Mouse (Mus musculus): Measurements from ENCODE around the gene Kank1. TPM values are rescaled to one million over a fixed set of nuclear protein-coding genes. Genes with fewer than 3 reads are reported as not detected.

Kank1 gene
- polyA plus RNA-seq, 1 experiment: 30.6 TPM

DNA sequence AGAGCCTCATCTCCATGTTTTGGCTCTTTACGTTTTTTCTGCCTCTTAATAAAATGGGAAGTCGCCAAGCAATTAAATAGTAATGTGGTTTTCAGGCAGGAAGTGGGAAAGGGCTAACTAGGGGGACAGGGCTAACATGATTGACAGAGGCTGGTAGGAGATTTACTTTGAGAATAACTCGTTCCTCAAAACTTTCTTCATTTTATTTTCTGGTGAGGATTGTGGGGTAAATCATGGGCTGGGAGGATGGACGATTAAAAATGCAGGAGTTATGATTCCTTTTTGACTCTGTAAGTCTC, 89.2 kb downstream of the Kank1 start:
- Histone ChIP-seq H3K4me3 (ENCODE audit: insufficient read depth, low read length) (no peak overlapping the region), H3K4me1 (ENCODE audit: control insufficient read depth, insufficient read depth, low read length) (no peaks in the 10 kb centered on the region), H3K27ac (ENCODE audit: insufficient read depth, low read length) (no peak overlapping the region)
- TF ChIP-seq CTCF (IDR thresholded peaks at IDR 0.05; ENCODE audit: borderline replicate concordance, insufficient read depth, low read length): no peak
- TF ChIP-seq POLR2A (IDR thresholded peaks at IDR 0.05; ENCODE audit: low read depth, low read length): no peak

DNA sequence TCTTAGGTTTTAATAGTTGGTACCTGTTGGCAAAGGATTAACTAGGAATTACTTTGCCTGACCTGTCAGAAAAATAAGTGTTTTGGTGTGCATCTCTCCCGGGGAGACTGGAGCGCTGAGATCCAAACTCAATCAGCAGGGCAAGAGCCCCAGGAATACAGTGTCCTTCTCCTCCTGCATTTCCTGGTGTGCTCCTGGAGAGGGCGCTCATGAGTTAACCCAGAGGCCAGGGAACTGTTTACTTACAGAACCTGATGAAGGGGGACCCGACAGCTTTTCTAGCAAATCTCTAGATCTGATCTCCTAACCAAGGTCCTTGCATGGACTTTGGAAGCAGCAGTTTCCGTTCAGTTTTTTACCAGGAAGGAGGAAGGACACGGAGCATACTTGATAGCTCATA, 90.9 kb downstream of the Kank1 start:
- H3K4me3 ChIP-seq (ENCODE audit: insufficient read depth, low read length): no peak overlapping the region
- no peaks in the 10 kb centered on the region for H3K4me1 ChIP-seq (ENCODE audit: control insufficient read depth, insufficient read depth, low read length)
- no peak for TF ChIP-seq CTCF (IDR thresholded peaks at IDR 0.05; ENCODE audit: borderline replicate concordance, insufficient read depth, low read length)
- no peak for TF ChIP-seq POLR2A (IDR thresholded peaks at IDR 0.05; ENCODE audit: low read depth, low read length)
- H3K27ac ChIP-seq (ENCODE audit: insufficient read depth, low read length): no peak overlapping the region

DNA sequence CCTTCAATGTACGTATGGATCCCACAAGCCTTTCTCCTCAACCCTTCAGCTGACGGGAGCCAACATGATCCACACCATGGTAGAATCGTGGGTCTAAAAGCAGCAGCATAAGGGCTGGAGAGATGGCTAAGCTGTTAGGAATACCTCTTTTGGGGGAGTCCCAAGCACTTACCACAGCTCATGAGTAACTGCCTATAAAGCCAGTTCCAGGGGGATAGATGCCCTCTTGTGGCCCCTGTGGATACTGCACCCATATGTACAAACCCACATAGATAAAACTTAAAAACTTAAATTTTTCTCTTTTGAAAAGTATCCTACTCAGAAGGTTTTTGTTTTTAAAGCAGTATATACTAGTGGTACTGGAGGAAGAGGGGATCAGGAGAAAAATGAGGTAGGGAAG, 97.6 kb downstream of the Kank1 start:
- no peak overlapping the region for H3K4me3 ChIP-seq (ENCODE audit: insufficient read depth, low read length)
- no peak overlapping the region for H3K27ac ChIP-seq (ENCODE audit: insufficient read depth, low read length)
- no peaks in the 10 kb centered on the region for H3K4me1 ChIP-seq (ENCODE audit: control insufficient read depth, insufficient read depth, low read length)
- TF ChIP-seq POLR2A (IDR thresholded peaks at IDR 0.05; ENCODE audit: low read depth, low read length): no peak
- 0 out of 2 replicates have a peak, but pooled peaks have one; percentile 19 for TF ChIP-seq CTCF (IDR thresholded peaks at IDR 0.05; ENCODE audit: borderline replicate concordance, insufficient read depth, low read length)

DNA sequence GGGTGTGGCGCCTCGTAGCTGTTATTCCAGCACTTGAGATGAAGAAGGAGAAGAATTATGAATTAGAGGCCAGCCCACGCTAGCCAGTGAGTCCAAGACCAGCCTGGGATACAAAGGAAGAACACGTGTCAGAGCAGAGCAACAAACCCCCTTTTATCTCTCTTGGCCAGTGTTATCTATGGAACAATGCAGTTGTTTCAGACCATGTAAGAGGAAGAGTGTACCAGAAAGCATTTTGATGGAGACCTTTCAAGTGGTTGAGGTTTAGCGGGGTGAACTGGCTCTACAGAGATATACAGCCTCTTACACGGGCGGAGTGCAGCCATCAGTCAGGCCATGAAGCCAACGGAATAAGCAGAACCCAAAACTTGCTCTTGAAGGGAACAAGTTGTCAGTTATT, 100.0 kb downstream of the Kank1 start:
- Histone ChIP-seq H3K4me1 (ENCODE audit: control insufficient read depth, insufficient read depth, low read length) (no peaks in the 10 kb centered on the region), H3K27ac (ENCODE audit: insufficient read depth, low read length) (no peak overlapping the region), H3K4me3 (ENCODE audit: insufficient read depth, low read length) (no peak overlapping the region)
- no peak for TF ChIP-seq POLR2A (IDR thresholded peaks at IDR 0.05; ENCODE audit: low read depth, low read length)
- TF ChIP-seq CTCF (IDR thresholded peaks at IDR 0.05; ENCODE audit: borderline replicate concordance, insufficient read depth, low read length): no peak

DNA sequence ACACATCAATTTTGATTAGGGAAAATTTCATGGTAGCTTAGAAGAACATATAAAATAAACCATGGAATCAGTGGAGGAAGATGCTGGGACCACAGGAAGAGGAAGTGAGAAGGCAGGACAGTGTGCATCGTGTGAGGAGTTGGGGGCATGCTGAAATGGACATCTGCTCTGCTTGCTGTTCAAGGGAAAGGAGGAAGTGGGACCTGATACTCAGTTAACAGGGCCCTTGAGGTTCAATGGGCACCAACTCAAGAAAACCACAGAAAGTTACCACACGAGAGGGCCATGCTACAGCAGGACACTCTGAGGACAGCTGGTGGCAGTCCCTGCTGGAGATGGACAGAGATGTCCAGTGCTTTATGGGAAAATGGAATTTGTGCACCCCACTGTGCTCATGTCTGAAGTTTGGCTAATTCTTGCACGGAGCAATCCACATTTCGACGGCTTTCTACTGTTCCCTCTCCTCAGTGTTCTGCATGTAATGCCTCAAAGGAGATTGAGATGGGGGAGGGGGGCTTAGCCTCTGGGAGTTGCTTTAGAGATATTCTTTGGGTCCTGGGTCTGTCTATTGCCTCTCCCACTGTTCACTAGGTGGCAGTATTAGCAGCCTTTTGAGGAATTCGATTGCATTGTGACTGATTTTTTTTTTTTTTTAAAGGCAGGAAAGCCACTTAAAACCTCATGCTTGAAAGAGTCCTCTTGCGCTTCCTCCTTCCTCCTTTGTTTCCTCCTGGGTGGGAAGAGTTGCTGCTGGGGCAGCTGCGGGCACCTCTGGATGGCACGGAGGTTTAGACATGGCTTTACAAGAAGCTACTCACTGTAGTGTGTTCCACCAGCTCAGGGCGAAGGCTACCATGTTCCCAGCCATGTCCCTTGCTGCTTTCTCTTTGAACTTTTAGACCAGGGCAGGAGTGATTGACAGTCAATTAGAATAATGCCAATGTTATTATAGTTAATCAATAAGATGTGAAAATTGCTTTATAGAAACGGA, 104.2 kb downstream of the Kank1 start:
- H3K4me3 ChIP-seq (ENCODE audit: insufficient read depth, low read length): no peak overlapping the region
- no peak overlapping the region for H3K27ac ChIP-seq (ENCODE audit: insufficient read depth, low read length)
- TF ChIP-seq CTCF (IDR thresholded peaks at IDR 0.05; ENCODE audit: borderline replicate concordance, insufficient read depth, low read length) (no peak), POLR2A (IDR thresholded peaks at IDR 0.05; ENCODE audit: low read depth, low read length) (no peak)
- no peaks in the 10 kb centered on the region for H3K4me1 ChIP-seq (ENCODE audit: control insufficient read depth, insufficient read depth, low read length)

DNA sequence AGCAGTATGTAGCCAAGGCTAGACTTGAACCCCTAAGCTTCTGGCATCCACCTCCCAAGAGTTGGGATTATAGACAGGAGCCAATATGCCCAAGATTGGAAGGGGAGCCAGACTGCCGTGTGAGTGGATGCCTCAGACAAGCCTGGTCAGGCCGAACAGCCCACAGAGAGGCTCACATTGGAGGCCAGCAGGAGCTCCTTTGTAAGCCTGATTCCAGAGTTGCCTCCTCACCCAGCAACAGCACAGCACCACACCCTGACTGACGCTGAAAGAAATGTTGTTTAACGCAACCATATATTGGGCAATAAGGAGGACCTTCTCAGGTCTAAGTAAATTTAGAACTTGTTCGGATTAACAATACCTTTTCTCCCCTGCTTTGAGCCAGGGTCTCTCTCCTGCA, 105.3 kb downstream of the Kank1 start:
- TF ChIP-seq POLR2A (IDR thresholded peaks at IDR 0.05; ENCODE audit: low read depth, low read length): no peak
- TF ChIP-seq CTCF (IDR thresholded peaks at IDR 0.05; ENCODE audit: borderline replicate concordance, insufficient read depth, low read length): no peak
- no peak overlapping the region for H3K27ac ChIP-seq (ENCODE audit: insufficient read depth, low read length)
- H3K4me3 ChIP-seq (ENCODE audit: insufficient read depth, low read length): no peak overlapping the region
- no peaks in the 10 kb centered on the region for H3K4me1 ChIP-seq (ENCODE audit: control insufficient read depth, insufficient read depth, low read length)

DNA sequence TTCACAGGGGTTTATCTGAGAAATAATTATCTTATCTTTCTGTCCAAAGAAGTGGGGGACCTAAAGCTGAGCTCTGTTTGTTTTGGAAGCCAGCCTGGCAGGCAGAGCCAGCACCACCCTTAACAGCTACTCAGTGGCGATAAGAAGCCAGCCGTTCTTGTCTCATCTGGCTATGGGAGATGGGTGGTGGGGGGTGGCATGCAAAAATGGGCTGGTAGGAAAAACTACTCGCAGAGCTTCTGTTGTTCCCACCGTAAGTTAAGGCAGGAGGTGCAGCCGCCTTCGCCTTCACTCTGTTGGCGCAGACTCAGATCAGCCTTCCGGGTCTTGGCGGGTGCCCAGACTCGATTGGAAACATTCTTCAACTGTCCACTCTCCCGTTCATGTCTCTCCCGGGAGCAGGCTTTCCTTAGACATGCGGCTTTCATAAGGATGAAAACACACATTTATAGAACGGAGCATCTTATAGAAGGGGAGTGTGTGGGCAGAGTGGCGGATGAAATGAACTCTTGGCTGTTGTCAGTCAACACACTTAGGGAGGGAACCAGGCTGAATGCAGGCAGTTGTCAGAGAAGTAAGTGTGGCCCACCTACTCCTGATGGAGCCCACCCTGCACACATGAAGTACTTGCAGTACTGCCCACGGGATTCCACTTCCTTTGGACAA, 107.0 kb downstream of the Kank1 start:
- no peaks in the 10 kb centered on the region for H3K4me1 ChIP-seq (ENCODE audit: control insufficient read depth, insufficient read depth, low read length)
- H3K27ac ChIP-seq (ENCODE audit: insufficient read depth, low read length): no peak overlapping the region
- no peak overlapping the region for H3K4me3 ChIP-seq (ENCODE audit: insufficient read depth, low read length)
- TF ChIP-seq CTCF (IDR thresholded peaks at IDR 0.05; ENCODE audit: borderline replicate concordance, insufficient read depth, low read length): no peak

DNA sequence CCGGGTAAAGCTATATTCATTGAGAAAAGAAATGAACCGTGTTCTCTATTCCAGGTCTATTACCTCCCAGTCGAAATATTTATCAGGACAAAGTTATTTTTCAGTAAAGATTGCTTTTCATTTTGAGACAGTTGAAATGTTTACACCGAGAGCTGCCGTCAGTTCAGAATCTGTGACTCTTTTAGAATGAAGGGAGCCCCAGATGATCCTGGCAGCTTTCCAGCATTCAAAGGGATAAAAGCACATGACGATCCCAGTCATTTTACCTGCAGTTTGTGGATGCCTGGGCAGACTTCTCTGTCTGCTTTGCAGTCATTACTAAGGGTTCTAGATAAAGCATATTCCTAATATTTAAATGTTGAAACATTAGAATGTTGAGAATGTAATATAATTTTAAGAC, 107.6 kb downstream of the Kank1 start:
- TF ChIP-seq POLR2A (IDR thresholded peaks at IDR 0.05; ENCODE audit: low read depth, low read length) (no peak), CTCF (IDR thresholded peaks at IDR 0.05; ENCODE audit: borderline replicate concordance, insufficient read depth, low read length) (no peak)
- no peaks in the 10 kb centered on the region for H3K4me1 ChIP-seq (ENCODE audit: control insufficient read depth, insufficient read depth, low read length)
- no peak overlapping the region for H3K4me3 ChIP-seq (ENCODE audit: insufficient read depth, low read length)
- H3K27ac ChIP-seq (ENCODE audit: insufficient read depth, low read length): no peak overlapping the region

DNA sequence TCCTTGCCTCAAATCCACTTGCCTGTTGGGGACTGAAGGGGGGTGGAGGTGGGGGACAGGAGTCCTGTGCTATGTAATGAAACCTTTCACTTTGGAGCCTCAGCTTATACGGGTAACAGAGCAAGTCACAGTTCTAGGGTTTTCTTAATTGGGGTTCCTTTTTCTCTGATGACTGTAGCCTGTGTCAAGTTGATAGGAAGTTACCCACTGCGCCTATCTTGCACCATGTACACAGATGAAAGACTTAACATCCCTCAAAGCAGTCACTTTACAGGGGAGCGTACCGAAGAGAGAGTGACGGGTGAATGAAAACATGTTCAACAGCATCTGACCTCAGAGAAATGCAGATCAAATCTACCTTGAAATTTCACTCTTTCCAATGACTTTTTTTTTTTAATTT, 109.2 kb downstream of the Kank1 start:
- Histone ChIP-seq H3K27ac (ENCODE audit: insufficient read depth, low read length) (no peak overlapping the region), H3K4me1 (ENCODE audit: control insufficient read depth, insufficient read depth, low read length) (no peaks in the 10 kb centered on the region)
- TF ChIP-seq CTCF (IDR thresholded peaks at IDR 0.05; ENCODE audit: borderline replicate concordance, insufficient read depth, low read length): no peak
- TF ChIP-seq POLR2A (IDR thresholded peaks at IDR 0.05; ENCODE audit: low read depth, low read length): no peak

DNA sequence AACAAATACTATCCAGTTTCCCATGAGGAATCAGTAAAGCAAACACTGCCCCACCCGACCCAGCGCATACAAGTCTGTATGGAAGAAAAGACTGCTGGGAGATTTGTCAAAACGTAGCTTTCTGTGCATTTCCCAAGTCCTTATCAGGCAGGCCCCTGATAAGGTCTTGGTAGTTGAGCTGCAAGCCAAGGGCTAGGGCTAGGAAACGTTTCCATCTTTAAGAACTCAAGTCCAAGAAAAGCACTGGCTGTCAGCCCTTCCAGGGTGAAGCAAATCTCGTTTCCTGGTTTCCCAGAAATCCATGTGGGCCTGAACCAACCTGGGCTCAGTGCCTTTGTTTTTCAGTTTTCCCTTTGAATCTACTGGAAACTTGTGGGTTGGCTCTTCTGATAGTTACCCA, 110.7 kb downstream of the Kank1 start:
- no peak overlapping the region for H3K27ac ChIP-seq (ENCODE audit: insufficient read depth, low read length)
- H3K4me1 ChIP-seq (ENCODE audit: control insufficient read depth, insufficient read depth, low read length): no peaks in the 10 kb centered on the region
- TF ChIP-seq POLR2A (IDR thresholded peaks at IDR 0.05; ENCODE audit: low read depth, low read length): no peak
- no peak overlapping the region for H3K4me3 ChIP-seq (ENCODE audit: insufficient read depth, low read length)

More for the DNA sequence above, 109.2 kb downstream of the Kank1 start:
- no peak overlapping the region for H3K4me3 ChIP-seq (ENCODE audit: insufficient read depth, low read length)

Measured in embryonic fibroblast, embryonic 13.5 days (primary cell).